Mouse (Mus musculus) neural tube, embryonic 12.5 days (tissue): ENCODE measurements around the gene Raver2. TPM values are rescaled to one million over a fixed set of nuclear protein-coding genes. Genes with fewer than 3 reads are reported as not detected.

Experiments
- ATAC-seq: fragments of 200-750 bp; cut with Nextera tagmentation; 2 replicates; pipeline ENCODE4 v1.8.0; 2017; ENCODE audit warnings: low read depth, mild to moderate bottlenecking, moderate TSS enrichment, moderate library complexity; ENCODE audit not compliant: low FRiP score
- H3K27ac ChIP-seq: fragments of 300-500 bp; sonication (generic); 2 replicates; pipeline ENCODE4 v1.5.1; 2016
- H3K27me3 ChIP-seq: fragments of 300-500 bp; sonication (generic); replicated peaks from 2 replicates; pipeline ENCODE4 v1.6.1; 2016; ENCODE audit warnings: mild to moderate bottlenecking
- H3K36me3 ChIP-seq: fragments of 300-500 bp; sonication (generic); 2 replicates; pipeline ENCODE4 v1.6.1; 2016; ENCODE audit warnings: mild to moderate bottlenecking
- H3K4me1 ChIP-seq: fragments of 300-500 bp; sonication (generic); 2 replicates; pipeline ENCODE4 v1.6.1; 2016
- H3K4me2 ChIP-seq: fragments of 300-500 bp; sonication (generic); replicated peaks from 2 replicates; pipeline ENCODE4 v1.6.1; 2016; ENCODE audit warnings: mild to moderate bottlenecking
- H3K4me3 ChIP-seq: fragments of 300-500 bp; sonication (generic); 2 replicates; pipeline ENCODE4 v1.5.1; 2016
- H3K9ac ChIP-seq: fragments of 300-500 bp; sonication (generic); 2 replicates; pipeline ENCODE4 v1.6.1; 2016; ENCODE audit warnings: mild to moderate bottlenecking
- H3K9me3 ChIP-seq: fragments of 300-500 bp; sonication (generic); 2 replicates; pipeline ENCODE4 v1.6.1; 2016; ENCODE audit warnings: mild to moderate bottlenecking
- WGBS: fragments of 180-500 bp; shearing (Covaris S2); methylation state at CpG from one replicate; pipeline ENCODE4 v1.1.7; 2016; 5-methylcytosine and 5-hydroxymethylcytosine counted together
- polyA plus RNA-seq: library from polyadenylated mRNA; unstranded; fragments of >200 nt; fragmentation: Nextera tagmentation; extraction: Ambion mirVana; gene quantifications from 2 replicates; pipeline ENCODE4 v1.2.1, GENCODE M21; 2016

The Raver2 gene
- 10.8 and 13.0 TPM in 2 replicates for polyA plus RNA-seq

DNA sequence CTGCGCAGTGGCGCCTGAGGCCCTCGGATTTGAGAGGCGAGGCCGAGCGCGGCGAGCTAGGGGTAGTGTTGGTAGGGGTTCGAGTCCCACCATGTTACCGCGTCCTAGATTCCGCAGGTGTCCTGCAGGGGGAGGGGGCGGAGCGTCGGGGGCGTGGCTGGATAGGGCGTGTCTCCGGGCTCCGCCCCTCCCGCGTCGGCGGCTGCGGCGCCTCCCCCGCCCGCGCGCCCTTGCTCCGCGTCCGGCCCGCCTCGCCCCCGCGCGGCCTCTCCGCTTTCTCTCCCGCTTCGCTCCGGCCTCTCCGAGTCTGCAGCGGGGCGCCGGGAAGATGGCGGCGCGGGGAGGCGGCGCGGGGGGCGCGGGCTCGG lies at the start of gene Raver2:
Gene Raver2, plus strand, starts transcription at position 198 of the 368 bp plus-strand sequence.
- Histone ChIP-seq H3K4me2 (peak within 1 kb of the TSS; percentile 93), H3K27ac (no peak within 1 kb of the TSS), H3K9ac (peak within 1 kb of the TSS; percentile 79), H3K36me3 (no peaks in the 10 kb centered on the region), H3K9me3 (no peaks in the 10 kb centered on the region), H3K27me3 (no peaks in the 10 kb centered on the region), H3K4me3 (peak within 1 kb of the TSS; percentile 89), H3K4me1 (peaks cover 3% of the 10 kb centered on the region; the same call in 1 of the 2 replicates)
- under 1% methylated on average over 42 of the region's 54 CpGs for WGBS
- ATAC-seq, result peak; percentile 80

DNA sequence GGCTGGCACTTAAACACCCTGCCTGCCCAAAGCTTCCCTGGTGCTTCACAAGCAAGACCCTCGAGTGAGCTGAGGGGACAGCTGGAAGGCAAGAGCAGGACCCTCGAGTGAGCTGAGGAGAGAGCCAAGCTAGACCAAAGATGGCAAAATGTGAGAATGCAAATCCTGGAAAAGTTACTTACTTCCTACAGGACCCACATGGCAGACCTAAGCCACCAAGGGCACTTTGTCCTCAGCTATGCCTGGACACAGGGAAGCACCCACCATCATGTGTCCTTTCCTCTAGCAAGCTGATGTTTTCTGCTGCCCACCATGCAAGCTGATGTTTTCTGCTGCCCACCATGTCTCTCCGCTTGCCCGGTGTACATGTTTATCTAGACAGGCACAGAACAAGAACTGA lies 48.2 kb upstream of the Raver2 start, which contains the start of gene Gm10577:
Gene Gm10577, minus strand, starts transcription at position 101 of the 400 bp plus-strand sequence.
- Histone ChIP-seq H3K36me3 (no peaks in the 10 kb centered on the region), H3K27ac (no peak within 1 kb of the TSS), H3K9ac (no peak within 1 kb of the TSS), H3K4me3 (no peak within 1 kb of the TSS), H3K4me2 (no peak within 1 kb of the TSS), H3K27me3 (no peaks in the 10 kb centered on the region), H3K9me3 (peaks cover 15% of the 10 kb centered on the region), H3K4me1 (no peaks in the 10 kb centered on the region)
- WGBS, result 85% methylated on average over 4 of the region's 4 CpGs
- ATAC-seq, result no peak

DNA sequence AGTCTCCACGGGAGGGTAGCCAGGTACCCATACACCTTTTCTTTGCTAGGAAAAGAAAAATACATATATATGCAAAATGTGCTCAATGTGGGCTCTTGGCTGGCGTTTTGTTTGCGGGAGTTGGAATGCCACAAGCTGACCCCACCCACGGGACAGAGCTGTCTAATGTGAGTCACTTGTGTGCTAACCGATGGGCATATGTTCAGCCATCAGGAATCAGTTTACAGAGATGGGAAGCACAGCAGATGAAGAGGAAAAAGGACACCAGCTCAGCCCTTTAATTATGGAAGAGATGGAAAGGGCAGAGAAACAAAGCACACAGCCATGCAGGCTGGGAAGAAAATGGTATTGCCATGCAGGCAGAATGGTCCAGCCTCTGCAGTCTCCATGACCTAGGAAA lies 42.2 kb upstream of the Raver2 start:
- H3K4me3 ChIP-seq, result no peak overlapping the region
- H3K36me3 ChIP-seq, result no peaks in the 10 kb centered on the region
- no peak for ATAC-seq
- peaks cover 13% of the 10 kb centered on the region for H3K9me3 ChIP-seq
- H3K4me1 ChIP-seq, result no peaks in the 10 kb centered on the region
- WGBS, result 81% methylated on average over 5 of the region's 5 CpGs
- no peak overlapping the region for H3K4me2 ChIP-seq
- H3K27me3 ChIP-seq, result no peaks in the 10 kb centered on the region
- H3K9ac ChIP-seq, result no peak overlapping the region
- no peak overlapping the region for H3K27ac ChIP-seq

DNA sequence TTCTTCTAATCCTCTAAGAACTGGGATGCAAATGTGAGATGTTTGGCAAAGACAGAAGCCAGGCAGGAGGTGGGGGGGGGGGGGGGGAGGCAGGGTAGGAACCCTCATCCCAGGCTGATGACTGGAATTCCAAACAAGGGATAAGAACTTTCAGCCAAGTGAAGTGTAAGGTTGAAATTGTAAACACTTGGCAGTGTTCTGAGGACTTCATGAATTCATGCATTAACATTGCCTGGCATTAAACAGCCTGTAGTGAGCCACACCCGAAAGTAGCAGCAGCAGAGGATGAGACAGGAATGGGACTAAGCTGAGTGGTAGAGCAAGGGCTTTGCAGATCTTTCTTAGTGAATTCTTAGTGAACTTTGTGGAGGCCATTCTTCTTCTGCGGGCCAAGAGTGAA lies 41.8 kb upstream of the Raver2 start:
- H3K9me3 ChIP-seq, result peaks cover 13% of the 10 kb centered on the region
- no peaks in the 10 kb centered on the region for H3K27me3 ChIP-seq
- no peak overlapping the region for H3K9ac ChIP-seq
- no peaks in the 10 kb centered on the region for H3K36me3 ChIP-seq
- no peaks in the 10 kb centered on the region for H3K4me1 ChIP-seq
- H3K4me2 ChIP-seq, result no peak overlapping the region
- no peak for ATAC-seq
- no peak overlapping the region for H3K4me3 ChIP-seq
- 80% methylated on average over 2 of the region's 2 CpGs for WGBS
- no peak overlapping the region for H3K27ac ChIP-seq

DNA sequence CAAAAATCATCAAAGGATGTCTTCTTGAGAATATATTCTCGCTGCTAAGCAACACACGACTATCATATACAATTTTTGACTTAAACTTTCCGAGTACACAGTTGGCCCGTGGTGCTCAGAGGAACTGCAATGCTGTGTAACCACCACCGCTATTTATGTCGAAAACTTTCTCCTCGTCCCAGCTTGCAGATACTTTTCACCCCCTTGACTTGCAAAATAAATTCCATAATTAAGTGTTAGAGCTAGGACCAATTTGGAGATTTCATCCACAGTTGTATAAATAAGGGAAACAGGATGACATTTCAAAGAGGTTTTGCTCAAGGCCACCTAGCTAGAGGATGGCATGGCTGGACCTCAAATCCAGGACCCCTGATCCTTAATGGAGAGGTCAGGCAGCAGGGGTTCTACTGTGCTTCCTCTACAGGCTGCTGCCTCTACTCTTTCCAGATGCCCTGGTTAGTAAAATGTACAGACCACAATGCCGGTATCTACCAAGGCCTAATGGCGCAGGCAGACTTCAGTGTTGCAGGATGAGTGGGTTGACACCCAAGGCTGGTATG lies 40.9 kb upstream of the Raver2 start:
- Histone ChIP-seq H3K27ac (no peak overlapping the region), H3K4me3 (no peak overlapping the region), H3K9ac (no peak overlapping the region), H3K27me3 (no peaks in the 10 kb centered on the region), H3K36me3 (no peaks in the 10 kb centered on the region), H3K4me1 (no peaks in the 10 kb centered on the region), H3K4me2 (no peak overlapping the region), H3K9me3 (peaks cover 6% of the 10 kb centered on the region)
- 92% methylated on average over 9 of the region's 9 CpGs for WGBS
- ATAC-seq, result no peak

DNA sequence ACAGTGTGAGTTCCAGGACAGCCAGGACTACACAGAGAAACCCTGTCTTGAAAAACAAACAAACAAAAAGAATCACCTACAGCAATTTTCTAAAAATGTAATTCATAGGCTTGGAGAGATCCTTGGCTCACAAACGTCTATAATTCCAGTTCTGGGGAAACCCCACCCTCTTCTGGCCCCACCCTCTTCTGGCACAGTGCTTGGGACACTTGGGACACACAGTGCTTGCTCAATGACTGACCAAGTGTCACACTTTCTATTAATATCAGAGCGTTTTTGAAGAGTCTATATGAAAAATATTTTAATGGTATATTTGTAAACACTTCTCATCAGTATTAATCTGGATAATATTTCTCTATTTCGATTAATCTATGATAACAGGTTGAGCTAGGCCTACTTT lies 35.7 kb upstream of the Raver2 start:
- H3K36me3 ChIP-seq, result no peaks in the 10 kb centered on the region
- no peaks in the 10 kb centered on the region for H3K27me3 ChIP-seq
- H3K4me1 ChIP-seq, result no peaks in the 10 kb centered on the region
- H3K27ac ChIP-seq, result no peak overlapping the region
- H3K9ac ChIP-seq, result no peak overlapping the region
- WGBS, result 72% methylated on average over 3 of the region's 3 CpGs
- no peak overlapping the region for H3K4me2 ChIP-seq
- H3K4me3 ChIP-seq, result no peak overlapping the region
- ATAC-seq, result no peak
- H3K9me3 ChIP-seq, result no peaks in the 10 kb centered on the region

DNA sequence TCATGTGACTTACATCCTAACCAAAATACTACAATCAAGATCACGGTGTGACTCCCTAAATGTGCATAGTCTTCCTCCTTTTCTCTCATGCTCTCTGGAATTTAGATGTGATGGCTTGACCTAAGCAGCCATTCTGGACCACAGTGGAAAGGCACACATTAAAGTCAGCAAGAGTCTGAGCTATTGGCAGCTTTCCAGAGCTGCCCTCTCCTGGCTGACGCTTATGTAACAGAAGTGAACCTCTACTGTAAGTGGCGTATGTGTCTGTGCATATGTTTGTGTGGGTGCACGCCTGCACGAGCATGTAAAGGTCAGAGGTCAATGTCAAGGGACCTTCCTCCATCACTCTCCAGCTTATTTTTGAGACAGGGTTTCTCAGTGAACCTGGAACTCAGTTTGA lies 33.7 kb upstream of the Raver2 start:
- H3K36me3 ChIP-seq, result no peaks in the 10 kb centered on the region
- no peaks in the 10 kb centered on the region for H3K4me1 ChIP-seq
- no peak overlapping the region for H3K4me3 ChIP-seq
- H3K27ac ChIP-seq, result no peak overlapping the region
- H3K9me3 ChIP-seq, result no peaks in the 10 kb centered on the region
- WGBS, result 80% methylated on average over 5 of the region's 5 CpGs
- H3K4me2 ChIP-seq, result no peak overlapping the region
- no peak for ATAC-seq
- no peak overlapping the region for H3K9ac ChIP-seq
- H3K27me3 ChIP-seq, result no peaks in the 10 kb centered on the region

DNA sequence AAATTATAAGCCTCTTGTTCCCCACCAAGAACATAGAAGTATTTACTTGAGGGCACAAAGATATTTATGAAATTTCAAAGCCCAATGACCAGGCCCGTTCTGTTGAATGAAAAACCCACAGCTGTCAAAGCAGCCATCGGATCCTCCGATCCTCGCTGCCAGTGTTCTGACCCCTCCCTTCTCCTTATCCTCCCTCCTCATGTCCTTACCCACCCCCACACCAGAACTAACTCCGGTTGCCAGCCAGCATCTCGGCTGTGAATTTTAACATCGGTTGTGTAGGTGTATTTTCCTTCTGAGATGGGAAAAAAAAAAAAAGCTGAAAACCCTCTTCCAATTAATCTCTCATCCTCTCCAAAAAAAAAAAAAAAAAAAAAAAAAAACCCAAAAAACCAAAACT lies 31.6 kb upstream of the Raver2 start:
- 70% methylated on average over 7 of the region's 7 CpGs for WGBS
- Histone ChIP-seq H3K27me3 (no peaks in the 10 kb centered on the region), H3K9ac (no peak overlapping the region), H3K27ac (no peak overlapping the region), H3K36me3 (no peaks in the 10 kb centered on the region), H3K4me2 (no peak overlapping the region), H3K4me1 (no peaks in the 10 kb centered on the region), H3K4me3 (no peak overlapping the region), H3K9me3 (no peaks in the 10 kb centered on the region)
- ATAC-seq, result no peak

DNA sequence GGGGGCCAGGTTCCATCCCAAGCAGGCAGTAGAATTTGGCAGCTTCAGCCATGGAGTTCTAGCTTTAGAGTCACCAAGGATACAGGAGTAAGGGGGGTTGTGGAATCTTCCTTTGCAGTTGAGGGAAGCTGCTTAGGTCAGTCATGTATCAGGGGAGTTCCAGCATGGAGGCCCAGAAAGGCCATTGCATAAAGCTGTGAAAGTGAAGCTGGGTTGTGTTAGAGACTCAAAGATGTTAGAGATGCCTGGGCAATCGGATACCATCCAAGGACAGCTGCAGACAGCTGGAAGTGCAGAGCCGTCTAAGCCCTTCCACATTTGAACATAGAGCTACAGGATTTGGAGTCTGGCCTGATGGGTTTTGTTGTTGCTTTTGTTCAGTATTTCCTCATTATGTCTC lies 25.1 kb upstream of the Raver2 start:
- WGBS, result 89% methylated on average over 2 of the region's 2 CpGs
- no peaks in the 10 kb centered on the region for H3K4me1 ChIP-seq
- no peak for ATAC-seq
- no peak overlapping the region for H3K4me2 ChIP-seq
- no peaks in the 10 kb centered on the region for H3K9me3 ChIP-seq
- H3K27ac ChIP-seq, result no peak overlapping the region
- H3K36me3 ChIP-seq, result no peaks in the 10 kb centered on the region
- H3K9ac ChIP-seq, result no peak overlapping the region
- no peaks in the 10 kb centered on the region for H3K27me3 ChIP-seq
- no peak overlapping the region for H3K4me3 ChIP-seq

DNA sequence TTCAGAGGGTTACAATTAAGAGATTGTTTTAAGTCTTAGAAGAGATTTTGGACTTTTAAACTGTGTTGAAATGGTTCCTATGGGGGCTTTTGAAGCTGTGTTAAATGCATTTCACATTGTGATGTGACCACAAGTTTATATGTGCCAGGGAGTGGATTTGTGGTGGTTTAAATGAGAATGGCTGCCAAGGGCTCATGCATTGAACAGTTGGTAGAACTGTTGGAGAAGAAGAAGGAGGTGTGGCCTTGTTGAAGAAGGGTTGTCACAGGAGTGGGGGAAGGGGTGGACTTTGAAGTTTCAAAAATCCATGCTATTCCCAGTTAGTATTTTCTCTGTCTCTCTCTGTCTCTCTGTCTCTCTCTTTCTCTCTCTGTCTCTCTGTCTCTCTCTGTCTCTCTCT lies 24.6 kb upstream of the Raver2 start:
- Histone ChIP-seq H3K36me3 (no peaks in the 10 kb centered on the region), H3K4me2 (no peak overlapping the region), H3K27ac (no peak overlapping the region), H3K4me3 (no peak overlapping the region), H3K9ac (no peak overlapping the region), H3K9me3 (no peaks in the 10 kb centered on the region), H3K4me1 (no peaks in the 10 kb centered on the region), H3K27me3 (no peaks in the 10 kb centered on the region)
- ATAC-seq, result no peak

DNA sequence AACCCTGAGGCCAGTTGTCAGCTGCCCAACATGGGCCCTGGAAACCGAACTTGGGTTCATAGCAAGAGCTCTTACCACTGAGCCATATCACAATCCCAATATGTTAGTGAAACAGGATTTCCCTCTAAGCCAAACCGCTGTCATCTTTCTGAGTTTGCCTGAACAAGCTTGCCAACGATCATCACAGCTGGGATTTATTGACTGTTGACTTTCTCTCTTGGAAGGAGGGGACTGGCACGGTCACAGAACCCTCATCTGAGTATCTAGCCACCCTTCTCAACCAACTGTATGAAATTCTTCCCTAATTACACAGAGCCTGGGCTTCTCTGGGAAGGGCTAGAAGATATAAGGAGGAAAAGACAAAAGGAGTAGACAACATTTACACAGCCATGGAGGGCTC lies 22.2 kb upstream of the Raver2 start:
- Histone ChIP-seq H3K4me3 (no peak overlapping the region), H3K4me2 (no peak overlapping the region), H3K9ac (no peak overlapping the region), H3K36me3 (no peaks in the 10 kb centered on the region), H3K9me3 (no peaks in the 10 kb centered on the region), H3K27ac (no peak overlapping the region), H3K27me3 (no peaks in the 10 kb centered on the region), H3K4me1 (no peaks in the 10 kb centered on the region)
- ATAC-seq, result no peak
- 81% methylated on average over 4 of the region's 4 CpGs for WGBS

DNA sequence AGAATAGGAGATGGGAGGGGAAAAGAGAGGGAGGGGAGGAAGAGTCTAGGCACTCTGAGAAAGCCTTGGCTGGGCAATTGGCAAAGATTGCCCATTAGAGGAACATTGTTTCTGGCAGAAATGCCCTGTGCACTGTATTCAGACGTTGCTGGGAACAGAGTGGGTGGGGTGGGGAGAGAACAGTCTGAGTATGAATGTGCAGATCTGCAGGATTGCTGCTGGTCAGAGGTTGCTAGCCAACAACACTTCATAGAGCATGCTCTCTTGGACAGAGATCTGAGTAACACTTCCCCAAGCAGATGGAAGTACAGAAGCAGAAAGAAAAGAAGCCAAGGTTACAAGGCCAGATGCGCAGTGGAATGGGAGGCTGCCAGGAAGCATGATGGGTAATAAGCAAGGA lies 6.6 kb upstream of the Raver2 start:
- H3K4me1 ChIP-seq, result no peaks in the 10 kb centered on the region
- H3K4me3 ChIP-seq, result no peak overlapping the region
- no peaks in the 10 kb centered on the region for H3K36me3 ChIP-seq
- 73% methylated on average over 2 of the region's 2 CpGs for WGBS
- H3K9ac ChIP-seq, result no peak overlapping the region
- no peak overlapping the region for H3K4me2 ChIP-seq
- no peak for ATAC-seq
- H3K27me3 ChIP-seq, result no peaks in the 10 kb centered on the region
- H3K9me3 ChIP-seq, result no peaks in the 10 kb centered on the region
- no peak overlapping the region for H3K27ac ChIP-seq

DNA sequence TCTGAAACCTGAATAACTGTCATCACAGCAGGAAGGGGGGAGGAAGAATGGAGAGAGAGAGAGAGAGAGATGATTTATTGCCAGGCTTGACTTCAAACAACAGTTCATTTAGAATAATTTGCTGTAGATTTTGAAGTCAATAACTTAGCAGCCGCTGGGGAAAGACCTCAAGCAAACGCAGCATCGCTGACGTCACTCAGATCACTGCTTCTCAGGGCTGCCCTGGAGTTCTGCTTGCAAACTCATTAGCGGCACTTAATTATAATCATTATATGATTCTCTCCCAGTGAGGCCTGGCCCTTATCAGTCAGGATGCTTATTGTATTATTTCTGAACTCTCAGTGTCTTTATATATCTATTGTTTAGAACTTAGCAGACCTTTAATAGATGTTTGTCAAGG lies 2.4 kb upstream of the Raver2 start:
- no peak overlapping the region for H3K4me3 ChIP-seq
- ATAC-seq, result no peak
- H3K27me3 ChIP-seq, result no peaks in the 10 kb centered on the region
- 53% methylated on average over 5 of the region's 5 CpGs for WGBS
- H3K4me1 ChIP-seq, result peaks cover 3% of the 10 kb centered on the region; the same call in 1 of the 2 replicates
- H3K27ac ChIP-seq, result no peak overlapping the region
- no peak overlapping the region for H3K4me2 ChIP-seq
- H3K36me3 ChIP-seq, result no peaks in the 10 kb centered on the region
- no peak overlapping the region for H3K9ac ChIP-seq
- H3K9me3 ChIP-seq, result no peaks in the 10 kb centered on the region
